Mouse (Mus musculus): Measurements from ENCODE around the gene Ipo13.
A peak's percentile ranks its signal among the peaks of the same experiment; 100 is the strongest.

The Ipo13 gene

GRCm38 (mm10) chr4:117914031-117914430 is 768 bp downstream of the Ipo13 start:
- DNase-seq (ENCODE audit: low spot score in 2 of 2): peak in 1 of 2 experiments; percentile 42

- peak in 1 of 2 experiments; percentile 50 for DNase-seq (ENCODE audit: low spot score in 2 of 2)
Measured at GRCm38 (mm10) chr4:117913421-117913820, 1.4 kb downstream of the Ipo13 start.

GRCm38 (mm10) chr4:117912685-117913273 is 2.0 kb downstream of the Ipo13 start:
- DNase-seq (ENCODE audit: low spot score in 2 of 2): no peak

GRCm38 (mm10) chr4:117912131-117912561 is 2.7 kb downstream of the Ipo13 start:
- DNase-seq (ENCODE audit: low spot score in 2 of 2): no peak

GRCm38 (mm10) chr4:117908834-117909453 is 5.9 kb downstream of the Ipo13 start:
- peak in 1 of 2 experiments; percentile 32 for DNase-seq (ENCODE audit: low spot score in 2 of 2)

GRCm38 (mm10) chr4:117906196-117906595 is 8.6 kb downstream of the Ipo13 start:
- DNase-seq (ENCODE audit: low spot score in 2 of 2): no peak

- no peak for DNase-seq (ENCODE audit: low spot score in 2 of 2)
Measured at GRCm38 (mm10) chr4:117904761-117905160, 10.0 kb downstream of the Ipo13 start.

- no peak for DNase-seq (ENCODE audit: low spot score in 2 of 2)
Measured at GRCm38 (mm10) chr4:117904094-117904493, 10.7 kb downstream of the Ipo13 start.

GRCm38 (mm10) chr4:117898111-117898510 is 16.7 kb downstream of the Ipo13 start:
- no peak for DNase-seq (ENCODE audit: low spot score in 2 of 2)

- DNase-seq (ENCODE audit: low spot score in 2 of 2): peak in 1 of 2 experiments; percentile 33
Measured at GRCm38 (mm10) chr4:117896031-117896430, 18.8 kb downstream of the Ipo13 start.

GRCm38 (mm10) chr4:117895339-117895738 is 19.5 kb downstream of the Ipo13 start:
- DNase-seq (ENCODE audit: low spot score in 2 of 2): no peak

- no peak for DNase-seq (ENCODE audit: low spot score in 2 of 2)
Measured at GRCm38 (mm10) chr4:117894601-117895000, 20.2 kb downstream of the Ipo13 start.

GRCm38 (mm10) chr4:117893376-117893775 is 21.4 kb downstream of the Ipo13 start:
- DNase-seq (ENCODE audit: low spot score in 2 of 2): no peak

- peak in 1 of 2 experiments; percentile 76 for DNase-seq (ENCODE audit: low spot score in 2 of 2)
Measured at GRCm38 (mm10) chr4:117891738-117892161, 23.0 kb downstream of the Ipo13 start, which contains the start of gene Dph2. TSS of gene Dph2 (minus strand) at chr4:117892032.

- DNase-seq (ENCODE audit: low spot score in 2 of 2): no peak
Measured at GRCm38 (mm10) chr4:117890750-117891149, 24.0 kb downstream of the Ipo13 start.

- DNase-seq (ENCODE audit: low spot score in 2 of 2): no peak
Measured at GRCm38 (mm10) chr4:117890031-117890430, 24.8 kb downstream of the Ipo13 start.

- DNase-seq (ENCODE audit: low spot score in 2 of 2): no peak
Measured at GRCm38 (mm10) chr4:117889471-117889870, 25.3 kb downstream of the Ipo13 start.

GRCm38 (mm10) chr4:117887920-117888319 is 26.9 kb downstream of the Ipo13 start:
- DNase-seq (ENCODE audit: low spot score in 2 of 2): no peak

GRCm38 (mm10) chr4:117887133-117887532 is 27.7 kb downstream of the Ipo13 start, which contains the start of gene Atp6v0b:
TSS of gene Atp6v0b (minus strand) at chr4:117887333.
- DNase-seq (ENCODE audit: low spot score in 2 of 2): peak; percentile 90 to 95

- DNase-seq (ENCODE audit: low spot score in 2 of 2): no peak
Measured at GRCm38 (mm10) chr4:117886644-117887043, 28.2 kb downstream of the Ipo13 start.

GRCm38 (mm10) chr4:117885994-117886393 is 28.8 kb downstream of the Ipo13 start:
- no peak for DNase-seq (ENCODE audit: low spot score in 2 of 2)

GRCm38 (mm10) chr4:117885093-117885492 is 29.7 kb downstream of the Ipo13 start:
- no peak for DNase-seq (ENCODE audit: low spot score in 2 of 2)

GRCm38 (mm10) chr4:117884146-117884545 is 30.7 kb downstream of the Ipo13 start:
- no peak for DNase-seq (ENCODE audit: low spot score in 2 of 2)
